Mouse (Mus musculus): Measurements from ENCODE around the gene Tmem50b.

The Tmem50b gene

GRCm38 (mm10) chr16:91565292-91565951 lies 32.2 kb downstream of the Tmem50b start:
- DNase-seq (ENCODE audit: low spot score in 2 of 2): no peak

- DNase-seq (ENCODE audit: low spot score in 2 of 2): no peak
These were observed 32.9 kb downstream of the Tmem50b start for GRCm38 (mm10) chr16:91564580-91565291.

- no peak for DNase-seq (ENCODE audit: low spot score in 2 of 2)
These were observed 35.8 kb downstream of the Tmem50b start for GRCm38 (mm10) chr16:91561541-91562457.

- no peak for DNase-seq (ENCODE audit: low spot score in 2 of 2)
These were observed 36.5 kb downstream of the Tmem50b start for GRCm38 (mm10) chr16:91561099-91561498.

GRCm38 (mm10) chr16:91557693-91558092 lies 39.9 kb downstream of the Tmem50b start:
- DNase-seq (ENCODE audit: low spot score in 2 of 2): peak; percentile 27 to 39

GRCm38 (mm10) chr16:91557214-91557613 lies 40.4 kb downstream of the Tmem50b start:
- DNase-seq (ENCODE audit: low spot score in 2 of 2): no peak

GRCm38 (mm10) chr16:91556659-91557058 lies 40.9 kb downstream of the Tmem50b start:
- no peak for DNase-seq (ENCODE audit: low spot score in 2 of 2)

GRCm38 (mm10) chr16:91555017-91555605 lies 42.5 kb downstream of the Tmem50b start:
- DNase-seq (ENCODE audit: low spot score in 2 of 2): no peak

- DNase-seq (ENCODE audit: low spot score in 2 of 2): no peak
These were observed 44.0 kb downstream of the Tmem50b start for GRCm38 (mm10) chr16:91553625-91554024.

- no peak for DNase-seq (ENCODE audit: low spot score in 2 of 2)
These were observed 45.5 kb downstream of the Tmem50b start for GRCm38 (mm10) chr16:91552072-91552471.

- DNase-seq (ENCODE audit: low spot score in 2 of 2): no peak
These were observed 46.5 kb downstream of the Tmem50b start for GRCm38 (mm10) chr16:91551081-91551524.

- DNase-seq (ENCODE audit: low spot score in 2 of 2): no peak
These were observed 48.0 kb downstream of the Tmem50b start for GRCm38 (mm10) chr16:91549616-91550015.

GRCm38 (mm10) chr16:91548996-91549395 lies 48.6 kb downstream of the Tmem50b start:
- DNase-seq (ENCODE audit: low spot score in 2 of 2): no peak

- DNase-seq (ENCODE audit: low spot score in 2 of 2): no peak
These were observed 49.0 kb downstream of the Tmem50b start for GRCm38 (mm10) chr16:91548586-91548985.

GRCm38 (mm10) chr16:91547974-91548373 lies 49.6 kb downstream of the Tmem50b start:
- DNase-seq (ENCODE audit: low spot score in 2 of 2): no peak

GRCm38 (mm10) chr16:91546836-91547741 lies 50.5 kb downstream of the Tmem50b start, which contains the start of gene Ifngr2:
Gene Ifngr2, plus strand, starts transcription at chr16:91547072.
- peak in 1 of 2 experiments; percentile 22 for DNase-seq (ENCODE audit: low spot score in 2 of 2)

- no peak for DNase-seq (ENCODE audit: low spot score in 2 of 2)
These were observed 51.2 kb downstream of the Tmem50b start for GRCm38 (mm10) chr16:91546391-91546835.

- DNase-seq (ENCODE audit: low spot score in 2 of 2): no peak
These were observed 51.9 kb downstream of the Tmem50b start for GRCm38 (mm10) chr16:91545597-91546281.

GRCm38 (mm10) chr16:91543619-91544018 lies 54.0 kb downstream of the Tmem50b start:
- DNase-seq (ENCODE audit: low spot score in 2 of 2): no peak

GRCm38 (mm10) chr16:91541573-91542081 lies 56.0 kb downstream of the Tmem50b start:
- no peak for DNase-seq (ENCODE audit: low spot score in 2 of 2)

Measured in right cerebral cortex, postnatal 36 days (tissue).